ENCODE assay signal across 12 mouse cellular contexts in the genomic region with DNA sequence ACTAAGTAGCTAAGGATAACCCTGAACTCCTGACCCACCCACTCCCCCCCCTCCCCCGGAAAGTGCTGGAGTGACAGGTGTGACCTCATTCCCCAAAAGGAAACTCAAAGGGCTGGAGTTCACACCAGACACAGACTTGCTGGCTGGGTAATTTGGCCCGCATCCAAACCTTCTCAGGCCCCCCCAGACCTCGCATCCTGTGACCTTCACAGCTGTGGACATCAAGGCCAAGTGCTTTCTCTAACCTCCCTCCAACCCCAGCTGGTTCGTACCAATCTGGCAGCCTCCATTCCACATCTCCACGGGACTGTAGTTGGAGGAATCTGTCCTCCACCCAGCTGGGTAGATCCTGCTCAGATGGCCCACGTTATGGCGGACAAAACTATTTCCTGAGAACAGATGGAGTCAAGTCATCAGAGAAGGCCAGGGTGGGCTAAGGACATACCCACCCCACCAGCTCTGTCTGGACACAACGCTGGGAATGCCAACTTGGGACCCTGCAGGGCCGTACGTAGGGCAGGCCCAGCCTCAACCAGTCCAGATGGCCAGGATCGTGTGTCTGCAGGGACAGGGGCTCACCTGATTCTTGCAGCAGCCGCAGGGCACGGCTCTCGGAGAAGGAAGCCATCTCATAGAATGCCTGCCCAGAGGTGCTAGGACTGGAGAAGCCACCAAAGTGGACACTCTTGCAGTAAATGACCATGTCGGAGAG. TPM values are rescaled to one million over a fixed set of nuclear protein-coding genes. Genes with fewer than 3 reads are reported as not detected.
DNase-seq lines count a peak whose midpoint lies in the region; ATAC-seq and TF ChIP-seq lines count a peak whose summit lies in the region.
"Had no signal": no experiment of that assay in that cellular context is flagged by ENCODE, and none has a peak within 500 bp of the region (broad histone marks: within the 10 kb centered on the region; RNA-seq: fewer than 3 reads in every experiment).

No protein-coding gene starts in this region.

- peak overlapping the region; percentile 16 for H3K27ac ChIP-seq in heart, embryonic 13.5 days (replicated peaks)
- no peak overlapping the region for H3K27ac ChIP-seq in lung, embryonic 14.5 days (ENCODE audit: low read depth)
- H3K27ac ChIP-seq: liver, embryonic 14.5 days had no signal

- no peak for TF ChIP-seq CTCF in lung, embryonic 14.5 days (IDR thresholded peaks at IDR 0.05; ENCODE audit: low read depth)

- H3K27me3 ChIP-seq in heart, embryonic 13.5 days (replicated peaks), result no peaks in the 10 kb centered on the region
- no peaks in the 10 kb centered on the region for H3K27me3 ChIP-seq in lung, embryonic 14.5 days (ENCODE audit: insufficient read depth, low read length)
- H3K27me3 ChIP-seq: Patski had no signal

- peaks cover 32% of the 10 kb centered on the region for H3K4me1 ChIP-seq in heart, embryonic 13.5 days
- H3K4me1 ChIP-seq in lung, embryonic 14.5 days (ENCODE audit: insufficient read depth), result peaks cover 2% of the 10 kb centered on the region; the same call in 1 of the 2 replicates

- H3K9ac ChIP-seq in heart, embryonic 13.5 days, result no peak overlapping the region
- H3K9ac ChIP-seq in lung, embryonic 14.5 days, result no peak overlapping the region
- H3K9ac ChIP-seq: liver, embryonic 14.5 days had no signal

- no peak overlapping the region for H3K4me2 ChIP-seq in heart, embryonic 13.5 days
- no peak overlapping the region for H3K4me2 ChIP-seq in lung, embryonic 14.5 days

- no peak overlapping the region for H3K4me3 ChIP-seq in heart, embryonic 13.5 days
- H3K4me3 ChIP-seq in lung, embryonic 14.5 days (ENCODE audit: low read depth, low read length), result no peak overlapping the region

- 70% methylated on average over 15 of the region's 15 CpGs for WGBS in heart, embryonic 13.5 days
- 69% methylated on average over 15 of the region's 15 CpGs for WGBS in lung, embryonic 14.5 days

- intact Hi-C loops in heart, postnatal 25 days (cut with DNase I), result no loop called here

- no peak for DNase-seq in heart, postnatal 25 days (ENCODE audit: low spot score)
- DNase-seq in lung, embryonic 14.5 days, result peak; percentile 60
- DNase-seq in lung, postnatal 14 days, result no peak
- peak; percentile 33 for DNase-seq in adrenal gland, postnatal 25 days
- peak; percentile 68 for DNase-seq in kidney, postnatal 14 days
- DNase-seq in right cerebral cortex, postnatal 14 days, result no peak
- DNase-seq: cerebellum, adult 2 months; gastrocnemius, postnatal 36 days; right cerebral cortex, postnatal 4 days had no signal

- H3K36me3 ChIP-seq in heart, embryonic 13.5 days, result peaks cover 68% of the 10 kb centered on the region
- H3K36me3 ChIP-seq in lung, embryonic 14.5 days (ENCODE audit: insufficient read depth), result peaks cover 15% of the 10 kb centered on the region; the same call in 1 of the 2 replicates

- no peaks in the 10 kb centered on the region for H3K9me3 ChIP-seq in heart, embryonic 13.5 days
- H3K9me3 ChIP-seq in lung, embryonic 14.5 days (ENCODE audit: low read depth, low read length), result no peaks in the 10 kb centered on the region

- ATAC-seq in heart, embryonic 13.5 days (ENCODE audit: extremely low read depth, insufficient number of reproducible peaks, low FRiP score, low TSS enrichment), result no peak
- ATAC-seq in lung, embryonic 14.5 days (ENCODE audit: insufficient read depth), result no peak
- ATAC-seq: Patski had no signal

RNA-seq across cellular contexts. Expression of a gene that starts 20.0 kb away (rescaled TPM):
- polyA plus RNA-seq in heart, embryonic 13.5 days (2015; fragmentation: Nextera tagmentation; extraction: Ambion mirVana), result 15.8 and 16.5 TPM in 2 replicates
- total RNA-seq in heart, postnatal 25 days (2021), result 10 to 100 TPM; 17.9 to 20.0 TPM
- 13.2 and 14.9 TPM in 2 replicates for polyA plus RNA-seq in lung, embryonic 14.5 days (2014; fragmentation: Nextera tagmentation; extraction: Ambion mirVana)
- 6.9 and 11.1 TPM in 2 replicates for total RNA-seq in adrenal gland, postnatal 25 days (2021)

RNA-seq across cellular contexts. Expression of a gene that starts 20.8 kb away (rescaled TPM):
- 10.6 and 11.5 TPM in 2 replicates for polyA plus RNA-seq in heart, embryonic 13.5 days (2015; fragmentation: Nextera tagmentation; extraction: Ambion mirVana)
- 1 to 10 TPM in 1 of 2 experiments, under 1 TPM in 1; 0.52 to 1.2 TPM for total RNA-seq in heart, postnatal 25 days (2021)
- polyA plus RNA-seq in lung, embryonic 14.5 days (2014; fragmentation: Nextera tagmentation; extraction: Ambion mirVana), result 35.6 and 36.7 TPM in 2 replicates
- 0.43 and 1.7 TPM in 2 replicates for total RNA-seq in adrenal gland, postnatal 25 days (2021)

RNA-seq across cellular contexts. Expression of a gene that starts 28.9 kb away (rescaled TPM):
- polyA plus RNA-seq in heart, embryonic 13.5 days (2015; fragmentation: Nextera tagmentation; extraction: Ambion mirVana), result 0.21 and 0.29 TPM in 2 replicates
- under 1 TPM in 1 of 2 experiments, not detected in 1; 0.10 TPM for total RNA-seq in heart, postnatal 25 days (2021)
- 1.0 and 1.1 TPM in 2 replicates for polyA plus RNA-seq in lung, embryonic 14.5 days (2014; fragmentation: Nextera tagmentation; extraction: Ambion mirVana)
- total RNA-seq in adrenal gland, postnatal 25 days (2021), result 1.1 and 3.0 TPM in 2 replicates
- total RNA-seq: gastrocnemius, postnatal 36 days had no signal

Comparison
In these comparisons a context has a peak if more than half of its experiments do, and no peak if none do; other contexts are left out.
1. DNase-seq: peak in lung, embryonic 14.5 days (single experiment), adrenal gland, postnatal 25 days (single experiment) and kidney, postnatal 14 days (single experiment); none in heart, postnatal 25 days (single experiment), lung, postnatal 14 days (single experiment) and right cerebral cortex, postnatal 14 days (single experiment).